In genomic region chr19:57000592-57000991, GRCm38 (mm10) we compare ENCODE assay signal across 20 mouse cellular contexts. TPM values are rescaled to one million over a fixed set of nuclear protein-coding genes. Genes with fewer than 3 reads are reported as not detected.
"Had no signal": no experiment of that assay in that cellular context is flagged by ENCODE, and none has a peak within 500 bp of the region (broad histone marks: within the 10 kb centered on the region; RNA-seq: fewer than 3 reads in every experiment).

No protein-coding gene starts in this region.

- H3K4me1 ChIP-seq: liver, embryonic 13.5 days; megakaryocyte, embryonic 14.5 days had no signal

- DNase-seq: kidney, adult 8-10 months; kidney, postnatal 36 days; layer of hippocampus, postnatal 36 days; liver, embryonic 13.5 days; lung, adult 2 months; lung, postnatal 36 days; retina, postnatal 1 day; thymus, adult 18-20 months; thymus, postnatal 36 days had no signal

- H3K9ac ChIP-seq: kidney, embryonic 15.5 days; liver, embryonic 13.5 days; midbrain, embryonic 13.5 days; neural tube, embryonic 13.5 days had no signal

- H3K4me2 ChIP-seq: kidney, embryonic 15.5 days; liver, embryonic 13.5 days; midbrain, embryonic 13.5 days; neural tube, embryonic 13.5 days had no signal

- H3K4me3 ChIP-seq: kidney, embryonic 15.5 days; left cerebral cortex, adult 2 months; liver, embryonic 13.5 days; megakaryocyte, embryonic 14.5 days; midbrain, embryonic 10.5 days; midbrain, embryonic 13.5 days; myocyte; neural tube, embryonic 13.5 days had no signal

- ATAC-seq: lung, postnatal 0 days; midbrain, embryonic 13.5 days; midbrain, embryonic 16.5 days had no signal

- H3K36me3 ChIP-seq: kidney, embryonic 15.5 days; liver, embryonic 13.5 days; midbrain, embryonic 10.5 days; midbrain, embryonic 13.5 days; neural tube, embryonic 13.5 days had no signal

- H3K9me3 ChIP-seq: kidney, embryonic 15.5 days; liver, embryonic 13.5 days; megakaryocyte, embryonic 14.5 days; midbrain, embryonic 10.5 days; midbrain, embryonic 13.5 days; neural tube, embryonic 13.5 days had no signal

- H3K27ac ChIP-seq: kidney, embryonic 15.5 days; left cerebral cortex, adult 2 months; liver, embryonic 13.5 days; midbrain, embryonic 10.5 days; midbrain, embryonic 13.5 days; neural tube, embryonic 13.5 days had no signal

- H3K27me3 ChIP-seq: kidney, embryonic 15.5 days; liver, embryonic 13.5 days; neural tube, embryonic 13.5 days had no signal

RNA-seq across cellular contexts. Expression of gene Afap1l2, which starts 7.4 kb away (rescaled TPM):
- total RNA-seq: monocyte, adult 5-6 weeks; neutrophil, adult 5-6 weeks had no signal
